Mouse (Mus musculus) Patski (cell line): ENCODE measurements around the gene Rfwd3. TPM values are rescaled to one million over a fixed set of nuclear protein-coding genes. Genes with fewer than 3 reads are reported as not detected.
"Not testable (repeated sequence)": the region's sequence is repeated elsewhere in the genome, so short reads cannot be mapped to it uniquely, and the experiment has no call there.

Experiments
- ATAC-seq: fragments of 100-300 bp; one replicate; pipeline ENCODE4 v1.8.0; 2021
- CTCF ChIA-PET: fragments of 350-600 bp; sonication (Branson Sonifier 250); formaldehyde crosslinking; loops from one replicate; lab custom pipeline; 2022; ENCODE audit warnings: inconsistent platforms; lab: Charles Lee
- POLR2A ChIA-PET: fragments of 350-600 bp; sonication (Branson Sonifier 250); formaldehyde crosslinking; loops from one replicate; lab custom pipeline; 2022; ENCODE audit warnings: antibody characterized with exemption, inconsistent platforms; lab: Charles Lee
- DNase-seq: peaks from one replicate; pipeline ENCODE4 v3.0.0-alpha.2; 2011; ENCODE audit warnings: low read depth, low spot score
- H3K27me3 ChIP-seq: fragments of 371-371 bp; one replicate; pipeline ENCODE4 v1.5.1; 2021
- CTCF ChIP-seq: fragments of 100-300 bp; IDR thresholded peaks from one replicate; pipeline ENCODE4 v1.5.1; 2021
- in situ Hi-C: fragments of 300-500 bp; cut with MboI; formaldehyde crosslinking; loops from 3 replicates; pipeline ENCODE4 v1.11.1; 2018; ENCODE audit warnings: low pct_unique_long_range_greater_than_20kb, mixed read lengths
- polyA plus RNA-seq: library from polyadenylated mRNA; unstranded; gene quantifications from one replicate; pipeline ENCODE4 v1.2.3, GENCODE M21; 2021

Rfwd3 gene
- polyA plus RNA-seq, 1 experiment from 2014 or later: 39.5 TPM

DNA sequence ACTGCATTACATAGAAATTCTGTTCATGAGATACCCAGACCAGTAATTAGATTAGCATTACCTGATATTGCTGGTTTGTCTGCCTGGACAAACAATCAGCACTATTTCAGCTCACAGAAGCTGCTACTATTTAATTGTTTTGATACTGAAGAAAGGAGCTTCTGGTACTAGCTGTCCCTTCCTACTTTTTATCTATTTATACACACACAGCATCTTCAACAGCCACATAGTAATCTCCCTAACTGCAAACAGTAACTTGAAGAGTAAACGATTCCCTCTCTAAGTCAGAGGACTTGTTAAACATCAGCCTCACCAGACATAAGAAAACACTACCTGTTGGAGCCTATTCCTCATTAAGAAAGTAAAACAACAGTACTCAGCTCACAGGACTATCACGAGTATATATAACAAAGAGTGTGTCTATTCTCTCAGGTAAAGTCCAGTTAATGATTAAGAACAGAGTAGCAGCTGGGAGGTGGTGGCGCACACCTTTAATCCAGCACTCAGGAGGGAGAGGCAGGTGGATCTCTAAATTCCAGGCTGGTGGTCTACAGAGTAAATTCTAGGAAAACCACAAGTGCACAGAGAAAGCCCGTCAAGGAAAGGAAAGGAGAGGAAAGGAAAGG lies 47.4 kb downstream of the Rfwd3 start:
- CTCF ChIA-PET: no interaction called here
- TF ChIP-seq CTCF: no peak
- ATAC-seq (no peak), DNase-seq (no peak)
- in situ Hi-C loops: loop anchor here (10.0 kb wide), 1 partner anchor 98 kb away; no protein-coding TSS in a partner anchor
- no peaks in the 10 kb centered on the region for H3K27me3 ChIP-seq
- POLR2A ChIA-PET: no interaction called here

GRCm38 (mm10) chr8:111250111-111250510 lies 49.9 kb downstream of the Rfwd3 start:
- CTCF ChIA-PET: no interaction called here
- POLR2A ChIA-PET: no interaction called here
- no peak for TF ChIP-seq CTCF
- DNase-seq: no peak
- H3K27me3 ChIP-seq: no peaks in the 10 kb centered on the region
- in situ Hi-C loops: loop anchor here (10.0 kb wide), 1 partner anchor 95 kb away; no protein-coding TSS in a partner anchor
- no peak for ATAC-seq

- ATAC-seq: no peak
- no peak for DNase-seq
- in situ Hi-C loops: no loop called here
- POLR2A ChIA-PET: no interaction called here
- CTCF ChIA-PET: interaction anchor here (1.0 to 1.5 kb wide), 3 partner anchors 8 to 60 kb away, joined by 3 to 5 read pairs (median 4); no protein-coding TSS in a partner anchor
- no peak for TF ChIP-seq CTCF
- H3K27me3 ChIP-seq: no peaks in the 10 kb centered on the region
Observed at GRCm38 (mm10) chr8:111248136-111248535, 51.9 kb downstream of the Rfwd3 start.

GRCm38 (mm10) chr8:111246864-111247263 lies 53.2 kb downstream of the Rfwd3 start:
- ATAC-seq, DNase-seq, in situ Hi-C loops, H3K27me3 ChIP-seq: not testable (repeated sequence)
- ChIA-PET POLR2A (interaction anchor here (0.6 kb wide), 1 partner anchor 9 kb away, joined by 4 read pairs; no protein-coding TSS in a partner anchor), CTCF (interaction anchor here (0.6 to 1.5 kb wide), 4 partner anchors 9 to 75 kb away, joined by 3 to 8 read pairs (median 3); no protein-coding TSS in a partner anchor)

DNA sequence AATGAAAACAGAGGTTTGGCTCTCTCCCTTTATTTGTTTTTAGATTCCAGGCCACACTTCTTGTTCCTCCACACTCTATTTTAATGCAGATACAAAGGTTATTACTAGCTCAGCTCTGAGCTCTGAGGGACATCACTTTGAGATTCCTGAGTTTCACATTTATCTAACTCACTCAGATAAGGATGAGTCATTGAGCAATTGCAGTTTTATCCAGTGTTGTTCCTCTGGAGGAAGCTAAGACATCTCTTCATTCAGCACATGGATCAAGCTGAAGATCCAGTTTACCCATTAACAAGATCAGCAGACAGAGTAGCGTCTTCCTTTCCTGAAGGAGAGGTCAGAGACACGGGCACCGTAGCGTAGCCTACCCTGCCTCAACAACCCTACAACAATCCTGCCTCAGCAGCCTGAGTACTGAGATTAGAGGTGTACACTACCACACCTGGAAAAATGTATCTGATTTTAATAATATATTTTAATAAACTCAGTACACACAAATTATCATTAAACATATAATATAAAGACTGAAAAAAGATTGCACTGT lies 53.7 kb downstream of the Rfwd3 start:
- ATAC-seq: no peak
- POLR2A ChIA-PET: no interaction called here
- DNase-seq: no peak
- H3K27me3 ChIP-seq: no peaks in the 10 kb centered on the region
- CTCF ChIA-PET: interaction anchor here (0.7 to 1.5 kb wide), 4 partner anchors 10 to 76 kb away, joined by 3 to 8 read pairs (median 3); no protein-coding TSS in a partner anchor
- no peak for TF ChIP-seq CTCF
- in situ Hi-C loops: no loop called here

DNA sequence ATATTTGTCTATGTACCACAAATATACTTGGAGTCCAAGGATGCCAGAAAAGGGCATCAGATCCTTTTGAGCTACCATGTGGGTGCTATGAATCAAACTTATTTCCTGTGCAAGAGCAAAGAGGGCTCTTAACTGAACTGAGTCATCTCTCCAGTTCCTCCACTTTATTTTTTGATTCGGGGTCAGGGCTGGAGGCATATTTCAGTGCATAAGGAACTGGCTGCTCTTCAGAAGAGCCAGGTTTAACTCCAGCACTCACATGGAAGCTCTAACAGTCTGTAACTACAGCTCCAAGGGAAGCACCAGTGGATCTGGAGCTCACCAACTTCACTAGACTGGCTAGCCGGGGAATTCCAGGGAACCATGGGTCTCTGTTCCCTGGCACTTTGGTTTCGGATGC lies 62.7 kb downstream of the Rfwd3 start:
- ATAC-seq (no peak), DNase-seq (no peak)
- ChIA-PET CTCF (interaction anchor here (0.7 kb wide), 1 partner anchor 35 kb away, joined by 3 read pairs; no protein-coding TSS in a partner anchor), POLR2A (interaction anchor here (0.7 kb wide), 1 partner anchor 10 kb away, joined by 4 read pairs; no protein-coding TSS in a partner anchor)
- H3K27me3 ChIP-seq: no peaks in the 10 kb centered on the region
- TF ChIP-seq CTCF: no peak
- in situ Hi-C loops: no loop called here

DNA sequence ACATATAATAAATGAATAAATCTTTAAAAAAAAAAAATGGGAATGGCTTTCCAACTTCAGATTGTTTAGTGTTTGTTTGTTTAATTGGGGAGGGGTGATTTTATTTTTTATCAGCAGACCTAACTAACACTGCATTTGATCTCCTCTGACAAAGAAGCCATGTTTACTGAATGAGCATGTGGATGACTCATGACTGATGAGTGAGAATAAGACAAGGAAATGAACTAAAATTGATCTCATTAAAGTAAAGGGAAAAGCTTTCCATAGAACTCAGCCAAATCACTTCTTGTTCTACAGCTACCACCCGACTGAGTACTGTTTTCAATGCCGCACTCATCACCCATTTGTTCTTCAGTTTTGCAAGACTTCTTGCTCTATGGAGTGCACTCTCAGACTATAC lies 66.3 kb downstream of the Rfwd3 start:
- ChIA-PET POLR2A (no interaction called here), CTCF (interaction anchor here (1.8 kb wide), 1 partner anchor 46 kb away, joined by 4 read pairs; no protein-coding TSS in a partner anchor)
- DNase-seq (no peak), ATAC-seq (no peak)
- H3K27me3 ChIP-seq: no peaks in the 10 kb centered on the region
- in situ Hi-C loops: no loop called here
- TF ChIP-seq CTCF: no peak

DNA sequence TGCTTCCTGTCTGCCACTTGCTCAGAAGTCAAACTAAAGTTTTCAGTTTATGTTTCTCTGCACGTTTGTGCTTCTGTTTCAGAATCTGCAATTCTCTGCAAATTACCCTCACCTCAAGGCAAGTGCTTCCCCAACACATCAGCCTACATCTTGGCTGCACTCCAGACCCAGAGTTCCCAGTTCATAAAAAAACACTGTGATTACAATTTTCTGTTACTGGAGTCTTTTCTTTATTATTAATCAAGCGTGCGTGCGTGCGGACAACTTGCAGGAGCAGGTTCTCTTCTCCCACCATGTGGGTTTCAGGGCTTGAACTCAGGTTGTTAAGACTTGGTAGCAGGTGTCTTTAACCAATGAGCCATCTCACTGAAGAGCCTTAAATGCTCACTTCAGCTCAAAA lies 75.9 kb downstream of the Rfwd3 start:
- ChIA-PET POLR2A (no interaction called here), CTCF (interaction anchor here (1.4 kb wide), 1 partner anchor 22 kb away, joined by 3 read pairs; no protein-coding TSS in a partner anchor)
- ATAC-seq (no peak), DNase-seq (no peak)
- TF ChIP-seq CTCF: no peak
- in situ Hi-C loops: no loop called here
- H3K27me3 ChIP-seq: no peaks in the 10 kb centered on the region

Other genes starting within 250 kb of the Rfwd3 start
- gene Exosc6, start 243.9 kb downstream of the Rfwd3 start, polyA plus RNA-seq: not detected
- gene Clec18a, start 207.8 kb downstream of the Rfwd3 start, polyA plus RNA-seq: 8.3 TPM
- 26.1 TPM for gene Pdpr, start 205.6 kb downstream of the Rfwd3 start, polyA plus RNA-seq
- gene Glg1, start 41.0 kb downstream of the Rfwd3 start, polyA plus RNA-seq: 137 TPM
- gene Mlkl, start 38.0 kb upstream of the Rfwd3 start, polyA plus RNA-seq: 13.9 TPM
- 1.7 TPM for gene Fa2h, start 93.6 kb upstream of the Rfwd3 start, polyA plus RNA-seq
- 16.4 TPM for gene Wdr59, start 221.9 kb upstream of the Rfwd3 start, polyA plus RNA-seq
- gene Znrf1, start 235.9 kb upstream of the Rfwd3 start, polyA plus RNA-seq: 55.3 TPM